ENCODE assay signal across 8 mouse cellular contexts in the genomic region with DNA sequence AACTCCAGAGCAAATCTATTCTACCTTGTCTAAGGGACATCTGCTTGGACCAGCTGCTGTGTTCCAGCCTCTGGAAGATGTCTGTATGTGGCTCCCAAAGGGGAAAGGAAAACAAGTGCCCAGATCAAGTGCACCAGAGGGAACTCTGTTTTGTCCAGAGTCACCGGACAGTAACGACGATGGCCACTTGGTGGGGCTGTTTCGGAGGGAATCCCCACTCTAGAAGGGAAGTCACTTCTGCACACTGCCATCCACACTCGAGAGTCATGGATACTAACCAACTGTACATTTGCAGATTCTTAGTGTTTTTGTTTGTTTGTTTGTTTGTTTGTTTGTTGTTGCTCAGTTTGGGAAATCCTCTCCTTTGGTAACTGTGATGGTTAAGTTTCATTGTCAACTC. TPM values are rescaled to one million over a fixed set of nuclear protein-coding genes. Genes with fewer than 3 reads are reported as not detected.
A peak's percentile ranks its signal among the peaks of the same experiment; 100 is the strongest.
DNase-seq lines count a peak whose midpoint lies in the region; ATAC-seq and TF ChIP-seq lines count a peak whose summit lies in the region.

No protein-coding gene starts in this region.

- ATAC-seq in CD4-positive, CD25-positive, alpha-beta regulatory T cell, adult 4 months: no peak
- ATAC-seq in megakaryocyte, adult 5-6 weeks (ENCODE audit: poor library complexity, severe bottlenecking): peak; percentile 72

- H3K4me3 ChIP-seq in cortical plate, adult 2 months (ENCODE audit: insufficient read depth, low read length): no peak overlapping the region

- DNase-seq in CD4-positive, CD25-positive, alpha-beta regulatory T cell, adult 2 months (ENCODE audit: low read depth, low spot score): peak; percentile 1
- DNase-seq in layer of hippocampus, adult 11-12 months (ENCODE audit: low spot score): peak; percentile 29
- DNase-seq in layer of hippocampus, adult 9-11 months: no peak
- peak; percentile 39 for DNase-seq in ES-CJ7 (ENCODE audit: low read depth, low spot score)
- DNase-seq in thymus, postnatal 0 days (ENCODE audit: low spot score): no peak

- H3K4me1 ChIP-seq in cortical plate, adult 2 months (ENCODE audit: control insufficient read depth, insufficient read depth, low read length): no peaks in the 10 kb centered on the region

- TF ChIP-seq POLR2A in cortical plate, adult 2 months (IDR thresholded peaks at IDR 0.05; ENCODE audit: extremely low read depth, insufficient read depth, low read length): no peak

- H3K27ac ChIP-seq in cortical plate, adult 2 months (ENCODE audit: insufficient read depth, low read length): no peak overlapping the region

- peak; percentile 65 for TF ChIP-seq CTCF in cortical plate, adult 2 months (IDR thresholded peaks at IDR 0.05; ENCODE audit: extremely low read depth, insufficient read depth, low read length)

RNA-seq across cellular contexts. Expression of a gene that starts 4.5 kb away (rescaled TPM):
- under 1 TPM in 1 of 2 experiments, not detected in 1; 0.81 TPM for polyA plus RNA-seq in CD4-positive, CD25-positive, alpha-beta regulatory T cell, adult 4 months (2017; shearing (Covaris generic))
- polyA plus RNA-seq in cortical plate, adult 2 months (2012; rRNA removed): 0.10 and 0.21 TPM in 2 replicates
- 0.84 TPM in 1 of 2 replicates, not detected in the other for total RNA-seq in megakaryocyte, adult 5-6 weeks (2015)
- total RNA-seq in megakaryocyte, adult 5-6 weeks (2017): not detected in 2 replicates
- 0.19 and 0.49 TPM in 2 replicates for polyA plus RNA-seq in thymus, postnatal 0 days (2015; fragmentation: Nextera tagmentation; extraction: Ambion mirVana)

RNA-seq across cellular contexts. Expression of a gene that starts 23.8 kb away (rescaled TPM):
- polyA plus RNA-seq in CD4-positive, CD25-positive, alpha-beta regulatory T cell, adult 4 months (2017; shearing (Covaris generic)): 1 to 10 TPM; 3.4 to 4.4 TPM
- 9.5 and 10.0 TPM in 2 replicates for polyA plus RNA-seq in cortical plate, adult 2 months (2012; rRNA removed)
- 2.3 and 3.1 TPM in 2 replicates for total RNA-seq in megakaryocyte, adult 5-6 weeks (2015)
- 3.3 and 4.1 TPM in 2 replicates for total RNA-seq in megakaryocyte, adult 5-6 weeks (2017)
- polyA plus RNA-seq in thymus, postnatal 0 days (2015; fragmentation: Nextera tagmentation; extraction: Ambion mirVana): 2.8 and 3.0 TPM in 2 replicates

Comparison
In these comparisons a context has a peak if more than half of its experiments do, and no peak if none do; other contexts are left out.
1. DNase-seq: peak in CD4-positive, CD25-positive, alpha-beta regulatory T cell, adult 2 months (single experiment), layer of hippocampus, adult 11-12 months (single experiment) and ES-CJ7 (single experiment); none in layer of hippocampus, adult 9-11 months (single experiment) and thymus, postnatal 0 days (single experiment).